Mouse (Mus musculus) MEL (cell line): ENCODE data around the gene Fkrp. TPM values are rescaled to one million over a fixed set of nuclear protein-coding genes. Genes with fewer than 3 reads are reported as not detected.

ENCODE experiments used
- DNase-seq: peaks from one replicate; pipeline ENCODE4 v3.0.0; 2011; ENCODE audit warnings: low read depth, low spot score
- H3K27ac ChIP-seq: 2 replicates; pipeline ENCODE4 v1.5.1; 2012; ENCODE audit warnings: low read depth, mild to moderate bottlenecking, control low read depth, low read length, moderate library complexity; ENCODE audit not compliant: control insufficient read depth
- H3K27me3 ChIP-seq, 2 experiments: fragments of 150-350 bp in 1 of 2; sonication (generic) in 1 of 2; 2 replicates each; pipeline ENCODE4 v1.6.1; 2012; ENCODE audit warnings: low read length in 2 of 2, mild to moderate bottlenecking in 2 of 2, improper control_type of control experiment in 1 of 2, moderate library complexity in 1 of 2; ENCODE audit not compliant: insufficient read depth in 2 of 2, control insufficient read depth in 1 of 2
- H3K36me3 ChIP-seq, 2 experiments: 2 replicates each; pipeline ENCODE4 v1.6.1; 2012 to 2014; ENCODE audit warnings: low read length in 2 of 2, improper control_type of control experiment in 1 of 2, inconsistent platforms in 1 of 2, mild to moderate bottlenecking in 1 of 2; ENCODE audit not compliant: insufficient read depth in 2 of 2, control insufficient read depth in 1 of 2
- H3K4me1 ChIP-seq, 2 experiments: fragments of 150-350 bp in 1 of 2; sonication (generic) in 1 of 2; 2 replicates each; pipeline ENCODE4 v1.6.1; 2012; ENCODE audit warnings: low read length in 2 of 2, improper control_type of control experiment in 1 of 2, mild to moderate bottlenecking in 1 of 2; ENCODE audit not compliant: insufficient read depth in 2 of 2, control insufficient read depth in 1 of 2
- H3K4me3 ChIP-seq, 2 experiments: fragments of 150-350 bp in 1 of 2; sonication (generic) in 1 of 2; 2 replicates each; pipeline ENCODE4 v1.5.1; 2012; ENCODE audit warnings: low read depth in 2 of 2, low read length in 2 of 2, mild to moderate bottlenecking in 2 of 2, moderate library complexity in 2 of 2, control low read depth in 1 of 2, improper control_type of control experiment in 1 of 2; ENCODE audit not compliant: control insufficient read depth in 1 of 2, insufficient read depth in 1 of 2
- H3K79me2 ChIP-seq: 2 replicates; pipeline ENCODE4 v1.6.1; 2012; ENCODE audit warnings: mild to moderate bottlenecking, low read length, moderate library complexity; ENCODE audit not compliant: control insufficient read depth, poor library complexity, insufficient read depth
- H3K9ac ChIP-seq: 2 replicates; pipeline ENCODE4 v1.6.1; 2012; ENCODE audit warnings: low read depth, mild to moderate bottlenecking, control low read depth, low read length, moderate library complexity; ENCODE audit not compliant: control insufficient read depth, poor library complexity, severe bottlenecking
- H3K9me3 ChIP-seq: fragments of 150-350 bp; sonication (generic); replicated peaks from 2 replicates; pipeline ENCODE4 v1.6.1; 2012; ENCODE audit warnings: mild to moderate bottlenecking, low read length, improper control_type of control experiment, moderate library complexity; ENCODE audit not compliant: insufficient read depth
- BHLHE40 ChIP-seq: IDR thresholded peaks from 2 replicates; pipeline ENCODE4 v1.6.1; 2012; ENCODE audit warnings: low read depth, mild to moderate bottlenecking, inconsistent platforms, low read length, improper control_type of control experiment, borderline replicate concordance
- CHD1 ChIP-seq: IDR thresholded peaks from 2 replicates; pipeline ENCODE4 v1.6.1; 2012; ENCODE audit warnings: low read depth, mild to moderate bottlenecking, inconsistent platforms, low read length, improper control_type of control experiment
- CHD2 ChIP-seq: IDR thresholded peaks from 2 replicates; pipeline ENCODE4 v1.6.1; 2011; ENCODE audit warnings: low read length, improper control_type of control experiment
- CTCF ChIP-seq, 3 experiments: IDR thresholded peaks in 2 of 3; conservative IDR thresholded peaks in 1 of 3; 2 replicates each; pipeline ENCODE4 v1.5.1; 2011 to 2012; ENCODE audit warnings: low read length in 3 of 3, low read depth in 2 of 3, mild to moderate bottlenecking in 2 of 3, improper control_type of control experiment in 1 of 3, inconsistent platforms in 1 of 3, mixed read lengths in 1 of 3, moderate library complexity in 1 of 3; ENCODE audit not compliant: control insufficient read depth in 1 of 3, insufficient read depth in 1 of 3, poor library complexity in 1 of 3, severe bottlenecking in 1 of 3
- E2F4 ChIP-seq: IDR thresholded peaks from 2 replicates; pipeline ENCODE4 v1.6.1; 2011; ENCODE audit warnings: low read depth, low read length, improper control_type of control experiment, borderline replicate concordance
- ELF1 ChIP-seq: IDR thresholded peaks from 2 replicates; pipeline ENCODE4 v1.6.1; 2014; ENCODE audit warnings: low read depth, mild to moderate bottlenecking, inconsistent platforms, low read length, improper control_type of control experiment, moderate library complexity
- EP300 ChIP-seq, 2 experiments: IDR thresholded peaks; 2 replicates each; pipeline ENCODE4 v1.6.1; 2011; ENCODE audit warnings: improper control_type of control experiment in 2 of 2, low read length in 2 of 2, low read depth in 1 of 2, mild to moderate bottlenecking in 1 of 2
- ETS1 ChIP-seq: IDR thresholded peaks from 2 replicates; pipeline ENCODE4 v1.6.1; 2012; ENCODE audit warnings: low read depth, mild to moderate bottlenecking, inconsistent platforms, low read length, improper control_type of control experiment, moderate library complexity
- GABPA ChIP-seq: IDR thresholded peaks from 2 replicates; pipeline ENCODE4 v1.6.1; 2012; ENCODE audit warnings: low read depth, mild to moderate bottlenecking, inconsistent platforms, low read length, improper control_type of control experiment, moderate library complexity
- GATA1 ChIP-seq: IDR thresholded peaks from 2 replicates; pipeline ENCODE4 v1.6.1; 2011; ENCODE audit warnings: low read depth, low read length, improper control_type of control experiment
- HCFC1 ChIP-seq: IDR thresholded peaks from 2 replicates; pipeline ENCODE4 v1.6.1; 2012; ENCODE audit warnings: low read depth, mild to moderate bottlenecking, inconsistent platforms, low read length, improper control_type of control experiment, moderate library complexity
- JUND ChIP-seq: IDR thresholded peaks from 2 replicates; pipeline ENCODE4 v1.6.1; 2011; ENCODE audit warnings: low read depth, mild to moderate bottlenecking, improper control_type of control experiment, low read length
- KAT2A ChIP-seq: conservative IDR thresholded peaks from 2 replicates; pipeline ENCODE4 v1.6.1; 2012; ENCODE audit warnings: low read depth, low read length, improper control_type of control experiment, inconsistent platforms
- MAFK ChIP-seq: IDR thresholded peaks from 2 replicates; pipeline ENCODE4 v1.6.1; 2011; ENCODE audit warnings: low read depth, mild to moderate bottlenecking, low read length, improper control_type of control experiment, borderline replicate concordance
- MAX ChIP-seq: IDR thresholded peaks from 2 replicates; pipeline ENCODE4 v1.6.1; 2011; ENCODE audit warnings: low read length, improper control_type of control experiment
- MAZ ChIP-seq: IDR thresholded peaks from 2 replicates; pipeline ENCODE4 v1.6.1; 2012; ENCODE audit warnings: low read depth, mild to moderate bottlenecking, inconsistent platforms, low read length, improper control_type of control experiment
- MEF2A ChIP-seq: IDR thresholded peaks from 2 replicates; pipeline ENCODE4 v1.6.1; 2014; ENCODE audit warnings: low read depth, mild to moderate bottlenecking, inconsistent platforms, low read length, improper control_type of control experiment; ENCODE audit not compliant: poor library complexity, insufficient replicate concordance, severe bottlenecking; ENCODE audit errors: extremely low read depth
- MXI1 ChIP-seq: IDR thresholded peaks from 2 replicates; pipeline ENCODE4 v1.6.1; 2011; ENCODE audit warnings: mild to moderate bottlenecking, low read depth, low read length, improper control_type of control experiment
- MYB ChIP-seq: IDR thresholded peaks from 2 replicates; pipeline ENCODE4 v1.6.1; 2011; ENCODE audit warnings: mild to moderate bottlenecking, low read depth, low read length, improper control_type of control experiment
- MYC ChIP-seq: IDR thresholded peaks from 2 replicates; pipeline ENCODE4 v1.6.1; 2011; ENCODE audit warnings: low read depth, mild to moderate bottlenecking, low read length, improper control_type of control experiment, moderate library complexity
- NELFE ChIP-seq: IDR thresholded peaks from 2 replicates; pipeline ENCODE4 v1.6.1; 2011; ENCODE audit warnings: low read depth, low read length, improper control_type of control experiment
- NRF1 ChIP-seq: IDR thresholded peaks from 2 replicates; pipeline ENCODE4 v1.6.1; 2014; ENCODE audit warnings: low read depth, mild to moderate bottlenecking, inconsistent platforms, low read length, improper control_type of control experiment, moderate library complexity; ENCODE audit not compliant: poor library complexity, insufficient read depth, severe bottlenecking
- POLR2AphosphoS2 ChIP-seq: IDR thresholded peaks from 2 replicates; pipeline ENCODE4 v1.6.1; 2011; ENCODE audit warnings: low read length, improper control_type of control experiment
- POLR2AphosphoS5 ChIP-seq: IDR thresholded peaks from 2 replicates; pipeline ENCODE4 v1.6.1; 2012; ENCODE audit warnings: low read depth, borderline replicate concordance, mild to moderate bottlenecking, inconsistent platforms, low read length, moderate library complexity, mixed read lengths
- RAD21 ChIP-seq: IDR thresholded peaks from 2 replicates; pipeline ENCODE4 v1.6.1; 2011; ENCODE audit warnings: mild to moderate bottlenecking, low read depth, low read length, improper control_type of control experiment
- SIN3A ChIP-seq: IDR thresholded peaks from 2 replicates; pipeline ENCODE4 v1.6.1; 2012; ENCODE audit warnings: low read length, improper control_type of control experiment, inconsistent platforms
- SMC3 ChIP-seq: IDR thresholded peaks from 2 replicates; pipeline ENCODE4 v1.6.1; 2011; ENCODE audit warnings: low read depth, low read length, improper control_type of control experiment
- TAL1 ChIP-seq: IDR thresholded peaks from 2 replicates; pipeline ENCODE4 v1.6.1; 2012; ENCODE audit warnings: mild to moderate bottlenecking, inconsistent platforms, low read length, moderate library complexity, mixed read lengths
- TBP ChIP-seq: IDR thresholded peaks from 2 replicates; pipeline ENCODE4 v1.8.0; 2011; ENCODE audit warnings: low read depth, low read length, improper control_type of control experiment
- UBTF ChIP-seq: IDR thresholded peaks from 2 replicates; pipeline ENCODE4 v1.6.1; 2012; ENCODE audit warnings: low read depth, mild to moderate bottlenecking, inconsistent platforms, low read length, improper control_type of control experiment, moderate library complexity, borderline replicate concordance; ENCODE audit not compliant: insufficient read depth
- ZC3H11A ChIP-seq: IDR thresholded peaks from 2 replicates; pipeline ENCODE4 v1.6.1; 2012; ENCODE audit warnings: low read depth, mild to moderate bottlenecking, inconsistent platforms, low read length, improper control_type of control experiment
- ZKSCAN1 ChIP-seq: IDR thresholded peaks from 2 replicates; pipeline ENCODE4 v1.6.1; 2012; ENCODE audit warnings: low read depth, mild to moderate bottlenecking, inconsistent platforms, low read length, improper control_type of control experiment, moderate library complexity
- ZMIZ1 ChIP-seq: IDR thresholded peaks from 2 replicates; pipeline ENCODE4 v1.6.1; 2012; ENCODE audit warnings: low read depth, mild to moderate bottlenecking, inconsistent platforms, low read length, improper control_type of control experiment, moderate library complexity
- polyA plus RNA-seq, 2 experiments: library from polyadenylated mRNA; stranded (reverse) in 1 of 2; unstranded in 1 of 2; fragments of >175 nt in 1 of 2; fragments of >200 nt in 1 of 2; gene quantifications; 2 replicates each; pipeline versions ENCODE4 v1.2.1 to v1.2.4; 2012; ENCODE audit warnings: low replicate concordance in 2 of 2, low read depth in 1 of 2; ENCODE audit not compliant: insufficient read length in 2 of 2, insufficient read depth in 1 of 2, missing spikeins in 1 of 2
- total RNA-seq: library from RNA; depleted of rRNA; stranded (reverse); fragments of 300-350 nt; gene quantifications from 2 replicates; pipeline ENCODE4 v1.2.3, GENCODE M21; 2012

Gene Fkrp
- total and polyA plus RNA-seq, 3 experiments = 15.9 to 19.2 TPM; not detected in 1

- Histone ChIP-seq H3K27me3 (no peaks in the 10 kb centered on the region), H3K9me3 (no peaks in the 10 kb centered on the region), H3K9ac (no peak overlapping the region), H3K79me2 (peaks cover 13% of the 10 kb centered on the region), H3K27ac (no peak overlapping the region), H3K36me3 (peaks cover 0 to 7% of the 10 kb centered on the region in 2 experiments; a peak in 3 of 4 replicates), H3K4me1 (peaks cover 3 to 7% of the 10 kb centered on the region in 2 experiments), H3K4me3 (no peak overlapping the region)
- no peak for DNase-seq
- TF ChIP-seq SIN3A (no peak), MYC (no peak), ELF1 (no peak), MYB (no peak), ETS1 (no peak), EP300 (IDR thresholded peaks at IDR 0.05; ENCODE audit: low read depth in 1 of 2, low read length in 2 of 2) (no peak), TAL1 (no peak), POLR2AphosphoS5 (no peak), CHD1 (no peak), BHLHE40 (no peak), UBTF (no peak), SMC3 (peak; percentile 19), TBP (no peak), NELFE (no peak), JUND (no peak), GATA1 (no peak), MAFK (no peak), CTCF (IDR thresholded peaks at IDR 0.05 in 2 of 3, conservative IDR thresholded peaks at IDR 0.05 in 1 of 3; ENCODE audit: control insufficient read depth in 1 of 3, insufficient read depth in 1 of 3, low read depth in 2 of 3, low read length in 3 of 3, poor library complexity in 1 of 3, severe bottlenecking in 1 of 3) (peak; percentile 3 to 51 (median 35); a peak in 4 of 6 replicates), MAX (no peak), KAT2A (no peak), MXI1 (no peak), RAD21 (peak; percentile 24), E2F4 (no peak), NRF1 (no peak), GABPA (no peak), MEF2A (no peak), MAZ (no peak), HCFC1 (no peak), ZMIZ1 (no peak), ZC3H11A (peak; percentile 9; the same call in 1 of the 2 replicates), CHD2 (no peak), ZKSCAN1 (no peak), POLR2AphosphoS2 (no peak)
Observed at GRCm38 (mm10) chr7:16812505-16812904, 4.0 kb downstream of the Fkrp start.
